Mouse (Mus musculus) liver, embryonic 13.5 days (tissue): ENCODE measurements around the gene Myo1c. TPM values are rescaled to one million over a fixed set of nuclear protein-coding genes. Genes with fewer than 3 reads are reported as not detected.

Experiments used
- ATAC-seq: fragments of 200-750 bp; cut with Nextera tagmentation; 2 replicates; pipeline ENCODE4 v1.8.0; 2017; ENCODE audit warnings: low read depth, mild to moderate bottlenecking, moderate number of reproducible peaks, moderate library complexity
- DNase-seq: peaks from one replicate; pipeline ENCODE4 v3.0.0; 2022
- H3K27ac ChIP-seq: fragments of 300-500 bp; sonication (generic); 2 replicates; pipeline ENCODE4 v1.5.1; 2015; ENCODE audit warnings: moderate library complexity, mild to moderate bottlenecking, inconsistent platforms
- H3K27me3 ChIP-seq: fragments of 300-500 bp; sonication (generic); 2 replicates; pipeline ENCODE4 v1.6.1; 2015; ENCODE audit warnings: mild to moderate bottlenecking, inconsistent platforms
- H3K36me3 ChIP-seq: fragments of 300-500 bp; sonication (generic); 2 replicates; pipeline ENCODE4 v1.6.1; 2015; ENCODE audit warnings: mild to moderate bottlenecking, inconsistent platforms
- H3K4me1 ChIP-seq: fragments of 300-500 bp; sonication (generic); replicated peaks from 2 replicates; pipeline ENCODE4 v1.6.1; 2015; ENCODE audit warnings: inconsistent platforms
- H3K4me2 ChIP-seq: fragments of 300-500 bp; sonication (generic); 2 replicates; pipeline ENCODE4 v1.6.1; 2015; ENCODE audit warnings: inconsistent platforms, mild to moderate bottlenecking, moderate library complexity
- H3K4me3 ChIP-seq: fragments of 300-500 bp; sonication (generic); replicated peaks from 2 replicates; pipeline ENCODE4 v1.5.1; 2015; ENCODE audit warnings: mild to moderate bottlenecking, inconsistent platforms
- H3K9ac ChIP-seq: fragments of 300-500 bp; sonication (generic); 2 replicates; pipeline ENCODE4 v1.6.1; 2015; ENCODE audit warnings: mild to moderate bottlenecking, inconsistent platforms
- H3K9me3 ChIP-seq: fragments of 300-500 bp; sonication (generic); replicated peaks from 2 replicates; pipeline ENCODE4 v1.6.1; 2016; ENCODE audit warnings: inconsistent platforms
- WGBS: fragments of 180-500 bp; shearing (Covaris S2); methylation state at CpG from one replicate; pipeline ENCODE4 v1.1.7; 2015; ENCODE audit not compliant: insufficient replicate concordance; 5-methylcytosine and 5-hydroxymethylcytosine counted together
- polyA plus RNA-seq: library from polyadenylated mRNA; unstranded; fragments of >200 nt; fragmentation: Nextera tagmentation; extraction: Ambion mirVana; gene quantifications from 2 replicates; pipeline ENCODE4 v1.2.1, GENCODE M21; 2015

Gene Myo1c
- polyA plus RNA-seq, 1 experiment from 2014 or later: 18.3 TPM

- Histone ChIP-seq H3K4me3 (no peak overlapping the region), H3K4me1 (peaks cover 56% of the 10 kb centered on the region), H3K27ac (no peak overlapping the region), H3K36me3 (peaks cover 58% of the 10 kb centered on the region), H3K27me3 (no peaks in the 10 kb centered on the region), H3K4me2 (no peak overlapping the region), H3K9ac (no peak overlapping the region), H3K9me3 (no peaks in the 10 kb centered on the region)
- no peak for ATAC-seq
- DNase-seq: no peak
Observed at GRCm38 (mm10) chr11:75657841-75658240, 7.5 kb downstream of the Myo1c start.

GRCm38 (mm10) chr11:75658311-75658710, 8.0 kb downstream of the Myo1c start:
- Histone ChIP-seq H3K36me3 (peaks cover 63% of the 10 kb centered on the region), H3K9ac (no peak overlapping the region)

GRCm38 (mm10) chr11:75658996-75659750, 8.9 kb downstream of the Myo1c start:
- H3K4me2 ChIP-seq: no peak overlapping the region
- DNase-seq (no peak), ATAC-seq (no peak)
- no peak overlapping the region for H3K4me3 ChIP-seq
- 75% methylated on average over 14 of the region's 14 CpGs for WGBS
- H3K27ac ChIP-seq: 0 out of 2 replicates have a peak overlapping the region, but pooled peaks have one; percentile 3
- no peak overlapping the region for H3K9ac ChIP-seq
- no peaks in the 10 kb centered on the region for H3K9me3 ChIP-seq
- no peaks in the 10 kb centered on the region for H3K27me3 ChIP-seq
- peaks cover 66% of the 10 kb centered on the region for H3K36me3 ChIP-seq
- H3K4me1 ChIP-seq: peaks cover 43% of the 10 kb centered on the region

More at GRCm38 (mm10) chr11:75658311-75658710, 8.0 kb downstream of the Myo1c start:
- ATAC-seq (no peak), DNase-seq (no peak)
- H3K9me3 ChIP-seq: no peaks in the 10 kb centered on the region
- H3K27ac ChIP-seq: no peak overlapping the region
- H3K4me2 ChIP-seq: no peak overlapping the region
- no peaks in the 10 kb centered on the region for H3K27me3 ChIP-seq
- WGBS: 91% methylated on average over 13 of the region's 13 CpGs
- H3K4me1 ChIP-seq: peaks cover 51% of the 10 kb centered on the region
- H3K4me3 ChIP-seq: no peak overlapping the region

- H3K4me3 ChIP-seq: no peak overlapping the region
- DNase-seq (no peak), ATAC-seq (no peak)
- H3K9ac ChIP-seq: no peak overlapping the region
- no peak overlapping the region for H3K4me2 ChIP-seq
- peaks cover 34% of the 10 kb centered on the region for H3K4me1 ChIP-seq
- H3K27me3 ChIP-seq: no peaks in the 10 kb centered on the region
- WGBS: 90% methylated on average over 12 of the region's 12 CpGs
- H3K36me3 ChIP-seq: peaks cover 72% of the 10 kb centered on the region
- no peaks in the 10 kb centered on the region for H3K9me3 ChIP-seq
- no peak overlapping the region for H3K27ac ChIP-seq
Observed at GRCm38 (mm10) chr11:75660081-75660590, 9.8 kb downstream of the Myo1c start.

- WGBS: 85% methylated on average over 21 of the region's 21 CpGs
- Histone ChIP-seq H3K9me3 (no peaks in the 10 kb centered on the region), H3K27me3 (no peaks in the 10 kb centered on the region), H3K4me1 (peaks cover 25% of the 10 kb centered on the region), H3K36me3 (peaks cover 83% of the 10 kb centered on the region), H3K9ac (no peak overlapping the region), H3K4me2 (no peak overlapping the region), H3K27ac (no peak overlapping the region), H3K4me3 (no peak overlapping the region)
- DNase-seq: no peak
- ATAC-seq: no peak; the same call in 1 of the 2 replicates
Observed at GRCm38 (mm10) chr11:75660941-75661800, 10.9 kb downstream of the Myo1c start.

- Histone ChIP-seq H3K27me3 (no peaks in the 10 kb centered on the region), H3K9me3 (no peaks in the 10 kb centered on the region), H3K9ac (no peak overlapping the region), H3K4me2 (no peak overlapping the region), H3K4me1 (peaks cover 20% of the 10 kb centered on the region), H3K4me3 (no peak overlapping the region), H3K36me3 (peaks cover 91% of the 10 kb centered on the region), H3K27ac (no peak overlapping the region)
- 90% methylated on average over 7 of the region's 7 CpGs for WGBS
- ATAC-seq (no peak), DNase-seq (no peak)
Observed at GRCm38 (mm10) chr11:75662131-75662530, 11.8 kb downstream of the Myo1c start.

- H3K4me2 ChIP-seq: no peak overlapping the region
- no peak overlapping the region for H3K4me3 ChIP-seq
- DNase-seq: no peak
- no peak for ATAC-seq
- H3K9me3 ChIP-seq: no peaks in the 10 kb centered on the region
- no peak overlapping the region for H3K27ac ChIP-seq
- H3K4me1 ChIP-seq: peaks cover 16% of the 10 kb centered on the region
- peaks cover 90% of the 10 kb centered on the region for H3K36me3 ChIP-seq
- H3K27me3 ChIP-seq: no peaks in the 10 kb centered on the region
- WGBS: 88% methylated on average over 6 of the region's 6 CpGs
- H3K9ac ChIP-seq: no peak overlapping the region
Observed at GRCm38 (mm10) chr11:75666296-75666695, 16.0 kb downstream of the Myo1c start.

- WGBS: 58% methylated on average over 3 of the region's 3 CpGs
- Histone ChIP-seq H3K9me3 (no peaks in the 10 kb centered on the region), H3K27ac (no peak overlapping the region), H3K4me1 (peaks cover 10% of the 10 kb centered on the region; the same call in 1 of the 2 replicates), H3K4me2 (no peak overlapping the region), H3K36me3 (peaks cover 93% of the 10 kb centered on the region), H3K9ac (no peak overlapping the region), H3K4me3 (no peak overlapping the region), H3K27me3 (no peaks in the 10 kb centered on the region)
- ATAC-seq (no peak), DNase-seq (no peak)
Observed at GRCm38 (mm10) chr11:75668621-75669020, 18.3 kb downstream of the Myo1c start.

GRCm38 (mm10) chr11:75669176-75669852, 19.0 kb downstream of the Myo1c start:
- WGBS: 75% methylated on average over 11 of the region's 11 CpGs

GRCm38 (mm10) chr11:75669853-75670200, 19.5 kb downstream of the Myo1c start:
- DNase-seq: no peak
- H3K9me3 ChIP-seq: no peaks in the 10 kb centered on the region
- no peak for ATAC-seq
- no peaks in the 10 kb centered on the region for H3K27me3 ChIP-seq
- peaks cover 90% of the 10 kb centered on the region for H3K36me3 ChIP-seq
- H3K4me2 ChIP-seq: no peak overlapping the region
- no peak overlapping the region for H3K27ac ChIP-seq
- H3K4me3 ChIP-seq: no peak overlapping the region
- no peak overlapping the region; the same call in 1 of the 2 replicates for H3K9ac ChIP-seq
- 77% methylated on average over 12 of the region's 12 CpGs for WGBS
- peaks cover 10% of the 10 kb centered on the region; the same call in 1 of the 2 replicates for H3K4me1 ChIP-seq

More at GRCm38 (mm10) chr11:75669176-75669852, 19.0 kb downstream of the Myo1c start:
- H3K9me3 ChIP-seq: no peaks in the 10 kb centered on the region
- ATAC-seq: no peak
- no peak overlapping the region for H3K4me3 ChIP-seq
- no peaks in the 10 kb centered on the region for H3K27me3 ChIP-seq
- DNase-seq: no peak
- H3K9ac ChIP-seq: no peak overlapping the region
- H3K36me3 ChIP-seq: peaks cover 93% of the 10 kb centered on the region
- H3K4me2 ChIP-seq: no peak overlapping the region
- H3K4me1 ChIP-seq: peaks cover 10% of the 10 kb centered on the region; the same call in 1 of the 2 replicates
- no peak overlapping the region for H3K27ac ChIP-seq
